Mouse (Mus musculus) neutrophil, adult 5-6 weeks (primary cell): Measurements from ENCODE around the gene Arf6. TPM values are rescaled to one million over a fixed set of nuclear protein-coding genes. Genes with fewer than 3 reads are reported as not detected.

Experiments
- ATAC-seq: fragments of 151-379, 151-347 bp; 2 replicates; pipeline ENCODE4 v1.8.0; 2017; ENCODE audit warnings: mild to moderate bottlenecking, moderate TSS enrichment; ENCODE audit not compliant: insufficient number of reproducible peaks, poor library complexity, low FRiP score, severe bottlenecking; ENCODE audit errors: extremely low read depth
- total RNA-seq: library from RNA; stranded (forward); fragments of 200-1000 nt; gene quantifications from 2 replicates; pipeline ENCODE4 v1.2.3, GENCODE M21; 2017

Arf6 gene
- total RNA-seq, 1 experiment from 2014 or later: 210 TPM

DNA sequence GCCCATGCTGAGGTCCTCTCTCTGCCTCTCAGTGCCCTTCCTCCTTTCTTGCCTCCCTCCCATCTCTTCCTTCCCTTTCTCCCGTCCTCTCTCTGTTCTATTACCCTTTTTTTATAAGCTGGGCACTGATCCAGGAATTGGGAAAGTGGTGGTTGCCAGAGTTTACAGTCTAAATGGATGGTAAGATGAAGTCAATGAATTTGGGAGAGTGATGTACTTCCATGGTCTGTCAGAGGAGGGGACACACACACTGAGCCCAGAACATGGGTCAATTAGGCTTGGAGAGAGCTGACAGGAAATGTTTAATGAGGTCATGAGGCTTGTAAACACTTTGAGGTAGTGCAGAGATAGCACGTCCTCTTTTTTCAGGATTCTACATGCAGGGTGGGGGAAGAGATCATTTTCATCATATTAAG, 28.9 kb downstream of the Arf6 start:
- no peak for ATAC-seq

GRCm38 (mm10) chr12:69402100-69402499, 30.1 kb downstream of the Arf6 start:
- ATAC-seq: no peak

- ATAC-seq: no peak
Observed at GRCm38 (mm10) chr12:69402594-69403167, 30.7 kb downstream of the Arf6 start.

- ATAC-seq: no peak
Observed at GRCm38 (mm10) chr12:69410767-69411166, 38.8 kb downstream of the Arf6 start.

DNA sequence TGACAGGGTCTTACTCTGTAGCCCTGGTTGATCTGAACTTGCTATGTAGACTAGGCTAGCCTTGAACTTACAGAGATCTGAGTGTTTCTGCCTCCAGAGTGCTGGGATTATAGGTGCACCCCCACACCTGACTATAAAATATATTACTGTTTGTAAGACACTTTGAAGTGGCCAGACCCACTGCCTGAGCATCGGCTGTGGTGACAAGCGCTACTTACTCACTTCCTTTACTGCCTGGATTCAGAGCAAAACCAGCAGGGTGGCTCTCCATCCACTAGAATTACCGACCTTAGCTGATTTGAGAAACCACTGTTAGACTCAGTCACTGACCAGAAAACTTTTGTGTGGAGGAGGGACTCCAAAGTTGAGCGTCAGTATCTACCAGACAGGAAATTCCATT, 40.0 kb downstream of the Arf6 start:
- ATAC-seq: no peak

DNA sequence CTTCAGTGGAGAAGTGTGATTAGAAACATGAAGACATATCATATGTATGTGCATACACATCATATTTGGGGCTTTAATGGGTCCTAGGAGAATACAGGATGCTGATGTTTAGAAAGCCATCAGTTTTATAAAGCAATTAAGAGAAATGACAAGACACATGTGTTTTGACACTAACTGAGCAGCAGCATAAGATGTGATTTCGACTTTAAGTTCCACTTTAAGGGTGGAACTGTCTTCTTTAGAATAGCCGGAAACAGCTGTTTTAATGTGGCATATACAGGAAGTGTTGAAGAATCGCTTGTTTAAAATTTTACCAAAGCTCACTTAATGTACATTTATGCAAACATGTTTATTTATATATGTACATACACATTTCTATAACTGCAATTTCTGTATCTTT, 41.4 kb downstream of the Arf6 start:
- ATAC-seq: no peak

DNA sequence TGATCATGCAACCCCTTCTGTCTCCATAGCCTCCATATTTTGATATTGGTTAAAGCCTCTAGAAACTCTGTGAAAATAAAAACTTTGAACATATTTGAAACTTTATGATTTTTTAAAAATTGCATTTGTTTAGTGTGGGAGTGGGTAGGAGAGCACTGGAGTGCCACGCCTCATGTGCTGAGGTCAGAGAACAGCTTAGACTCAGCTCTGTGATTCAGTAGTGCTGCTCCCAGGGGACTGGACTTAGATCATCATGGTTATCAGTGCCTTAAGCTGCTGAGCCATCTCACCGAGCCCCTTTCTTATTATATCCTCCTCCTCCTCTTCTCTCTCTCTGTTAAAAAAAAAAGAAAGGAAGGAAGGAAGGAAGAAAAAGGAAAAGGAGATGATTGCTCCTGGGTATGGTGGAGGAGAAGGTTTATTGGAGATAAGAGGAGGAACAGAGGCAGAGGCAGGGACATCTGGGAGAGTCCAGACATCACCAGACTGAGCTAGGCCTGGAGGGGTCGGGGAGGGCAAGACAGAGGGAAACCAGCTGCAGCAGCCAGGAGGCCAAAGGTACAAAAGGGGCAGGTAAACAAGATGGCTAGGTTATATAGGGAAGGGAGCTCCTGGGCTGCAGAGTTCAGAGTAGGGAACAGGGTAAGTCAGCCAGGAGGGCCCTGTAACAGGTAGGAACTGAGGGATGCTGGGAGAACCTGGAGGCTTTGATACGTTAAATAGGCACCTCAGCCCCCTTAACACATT, 43.0 kb downstream of the Arf6 start:
- ATAC-seq: no peak

GRCm38 (mm10) chr12:69416793-69417192, 44.8 kb downstream of the Arf6 start:
- no peak for ATAC-seq

DNA sequence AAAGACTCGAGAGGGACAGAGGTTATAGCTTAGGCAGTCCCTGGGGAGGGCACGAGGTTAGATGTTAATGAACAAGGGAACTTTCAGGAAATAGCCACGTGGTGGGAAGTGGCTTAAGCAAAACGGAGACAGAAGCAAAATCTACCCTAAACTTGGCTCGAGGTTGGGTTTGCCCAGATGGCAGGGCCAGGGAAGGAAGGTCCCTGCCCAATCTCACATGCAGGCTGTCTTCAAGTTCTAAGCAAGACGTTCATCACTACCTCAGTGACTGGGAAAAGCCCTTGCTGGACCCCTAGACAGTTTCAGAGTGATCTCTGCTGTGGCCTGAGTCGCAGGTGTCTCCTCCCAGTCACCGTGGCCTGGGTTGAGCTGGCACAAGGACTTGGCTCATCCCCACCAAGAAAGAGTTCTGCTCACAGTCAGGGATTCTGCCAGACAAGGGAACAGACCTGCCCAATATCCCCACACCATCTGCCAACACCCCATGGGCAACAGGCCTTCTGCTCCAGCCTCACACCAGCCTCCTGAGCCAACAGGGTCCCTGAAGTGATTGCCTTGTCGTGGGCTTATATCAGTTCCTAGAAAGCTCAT, 45.8 kb downstream of the Arf6 start:
- ATAC-seq: peak; percentile 11; the same call in 1 of the 2 replicates

DNA sequence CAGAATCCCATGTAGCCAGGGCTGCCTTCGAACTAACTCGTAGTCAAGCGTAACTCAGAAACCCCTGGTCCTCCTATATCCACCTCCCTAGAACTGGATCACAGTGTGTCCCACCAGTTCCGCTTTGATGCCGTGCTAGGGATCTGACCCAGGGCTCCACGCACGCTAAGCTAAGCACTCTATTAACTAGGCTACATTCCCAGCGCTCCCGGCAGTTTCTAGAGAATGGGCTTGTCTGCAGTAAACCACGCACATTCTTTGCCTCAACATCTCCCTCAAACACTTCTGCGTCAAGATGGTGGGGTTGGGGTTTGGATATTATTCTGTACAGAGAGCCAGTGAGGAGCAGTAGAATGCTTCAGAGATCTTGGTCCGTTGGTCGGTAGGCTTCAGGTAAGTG, 46.7 kb downstream of the Arf6 start:
- ATAC-seq: no peak

GRCm38 (mm10) chr12:69419017-69419605, 47.2 kb downstream of the Arf6 start:
- ATAC-seq: no peak

GRCm38 (mm10) chr12:69419606-69420005, 47.7 kb downstream of the Arf6 start:
- ATAC-seq: no peak

DNA sequence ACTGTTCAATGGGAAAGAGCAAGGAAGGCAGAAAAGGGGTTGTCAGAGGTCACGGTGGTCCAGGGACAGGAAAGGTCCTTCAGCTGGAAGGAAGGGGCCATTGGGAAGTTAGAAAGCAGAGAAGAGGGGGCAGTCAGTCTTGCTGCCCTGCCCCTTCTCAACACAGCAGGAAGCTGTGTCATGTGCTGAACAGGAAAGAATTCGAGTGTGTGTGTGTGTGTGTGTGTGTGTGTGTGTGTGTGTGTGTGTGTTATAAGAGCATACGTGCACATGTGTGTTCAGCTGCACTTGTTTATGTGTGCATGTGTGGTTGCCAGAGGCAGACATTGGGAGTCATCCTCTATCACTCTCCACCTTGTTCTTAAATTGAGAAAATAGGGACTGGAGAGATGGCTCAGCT, 48.8 kb downstream of the Arf6 start:
- ATAC-seq: no peak

DNA sequence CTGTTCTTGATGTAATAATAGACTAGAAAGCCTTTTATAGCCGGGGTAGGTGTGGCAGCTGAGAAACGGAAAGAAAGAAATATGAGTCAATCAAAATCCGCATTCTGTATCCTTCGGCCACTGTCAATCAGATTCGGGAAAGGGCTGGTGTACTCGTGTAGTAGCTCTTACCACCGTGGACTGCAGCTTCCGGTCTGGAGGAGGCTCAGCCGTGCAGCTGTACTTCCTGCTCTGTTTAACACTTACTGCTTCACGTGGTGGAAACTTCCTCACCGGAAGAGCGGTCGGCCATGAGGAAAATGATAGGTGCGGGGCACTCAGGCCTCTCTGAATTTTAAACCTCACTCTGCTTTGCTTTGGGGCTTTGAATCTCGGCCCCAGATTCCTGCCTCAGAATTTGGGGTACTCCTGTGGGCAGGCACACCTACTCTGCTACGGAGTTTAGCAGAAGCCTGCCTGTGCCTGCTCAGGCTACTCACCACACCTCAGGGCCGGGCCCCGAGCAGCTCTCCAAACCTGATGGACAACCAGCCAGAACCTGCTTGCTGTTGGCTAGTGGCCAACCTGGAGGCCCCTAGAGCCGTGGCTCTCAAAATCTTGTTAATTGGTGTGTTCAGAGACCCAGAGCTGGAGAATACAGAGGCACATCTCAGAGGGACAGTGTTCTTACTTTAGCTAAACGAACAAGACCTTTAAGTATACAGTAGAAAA, 51.0 kb downstream of the Arf6 start:
- peak; percentile 92 for ATAC-seq

Other genes starting within 250 kb of the Arf6 start
- gene Rps29, start 213.0 kb upstream of the Arf6 start, total RNA-seq: 1,199 and 1,263 TPM in 2 replicates
- gene Lrr1, start 203.3 kb upstream of the Arf6 start, total RNA-seq: not detected in 2 replicates
- 301 and 317 TPM in 2 replicates for gene Rpl36al, start 188.1 kb upstream of the Arf6 start, total RNA-seq
- 44.6 and 47.5 TPM in 2 replicates for gene Mgat2, start 188.0 kb upstream of the Arf6 start, total RNA-seq
- 5.3 and 9.4 TPM in 2 replicates for gene Gm49383, start 175.0 kb upstream of the Arf6 start, total RNA-seq
- 0.74 and 0.93 TPM in 2 replicates for gene Dnaaf2, start 173.7 kb upstream of the Arf6 start, total RNA-seq
- gene Gm49384, start 167.9 kb upstream of the Arf6 start, total RNA-seq: 6.3 and 10.5 TPM in 2 replicates
- 3.4 and 6.4 TPM in 2 replicates for gene Pole2, start 144.0 kb upstream of the Arf6 start, total RNA-seq
- gene Klhdc1, start 131.0 kb upstream of the Arf6 start, total RNA-seq: 7.6 and 10.8 TPM in 2 replicates
- 46.7 and 52.9 TPM in 2 replicates for gene Klhdc2, start 75.5 kb upstream of the Arf6 start, total RNA-seq
- 159 and 188 TPM in 2 replicates for gene Nemf, start 15.0 kb upstream of the Arf6 start, total RNA-seq
- gene Gm9887, start 308 bp downstream of the Arf6 start, total RNA-seq: 1.8 and 3.6 TPM in 2 replicates
- gene Vcpkmt, start 210.9 kb downstream of the Arf6 start, total RNA-seq: 10.1 and 11.5 TPM in 2 replicates